Mouse (Mus musculus) common myeloid progenitor, adult 5-6 weeks (primary cell): ENCODE measurements around the gene Gm49394. TPM values are rescaled to one million over a fixed set of nuclear protein-coding genes. Genes with fewer than 3 reads are reported as not detected.

ENCODE experiments used
- total RNA-seq: library from RNA; stranded (forward); fragments of 200-1000, 187-1606 nt; gene quantifications from 2 replicates; pipeline ENCODE4 v1.2.3, GENCODE M21; 2017

The Gm49394 gene
- total RNA-seq, 1 experiment from 2014 or later, result not detected

Other genes with a start within 250 kb of the Gm49394 start
- not detected in 2 replicates for gene Syt8, start 235.1 kb downstream of the Gm49394 start, total RNA-seq
- 1.8 and 3.7 TPM in 2 replicates for gene Tnni2, start 228.1 kb downstream of the Gm49394 start, total RNA-seq
- 96.5 and 108 TPM in 2 replicates for gene Lsp1, start 209.1 kb downstream of the Gm49394 start, total RNA-seq
- gene Tnnt3, start 171.1 kb downstream of the Gm49394 start, total RNA-seq, result 1.2 TPM in 1 of 2 replicates, not detected in the other
- gene Mrpl23, start 137.3 kb downstream of the Gm49394 start, total RNA-seq, result 20.5 and 55.4 TPM in 2 replicates
- not detected in 2 replicates for gene Igf2, start 3.1 kb downstream of the Gm49394 start, total RNA-seq
- gene Ins2, start 73.4 kb upstream of the Gm49394 start, total RNA-seq, result not detected in 2 replicates